Mouse (Mus musculus) cortical plate, adult 2 months (tissue): ENCODE results near the gene Fam20a.

Source experiments
- CTCF ChIP-seq: fragments of 200-500 bp; IDR thresholded peaks from 2 replicates; pipeline ENCODE4 v1.5.1; 2011; ENCODE audit warnings: mild to moderate bottlenecking, control low read depth, low read length; ENCODE audit not compliant: insufficient read depth; ENCODE audit errors: extremely low read depth
- POLR2A ChIP-seq: fragments of 200-500 bp; IDR thresholded peaks from 2 replicates; pipeline ENCODE4 v1.6.1; 2011; ENCODE audit warnings: mild to moderate bottlenecking, low read length, control low read depth; ENCODE audit not compliant: insufficient read depth; ENCODE audit errors: extremely low read depth

GRCm38 (mm10) chr11:109736406-109736805 is 14.3 kb upstream of the Fam20a start:
- TF ChIP-seq POLR2A (no peak), CTCF (no peak)
